Mouse (Mus musculus) liver, postnatal 0 days (tissue): ENCODE measurements around the gene Setd1b.

Experiments used
- CTCF ChIP-seq: sonication (generic); IDR thresholded peaks from 2 replicates; pipeline ENCODE4 v1.5.1; 2016; ENCODE audit warnings: antibody characterized with exemption, low read depth
- EP300 ChIP-seq: IDR thresholded peaks from 2 replicates; pipeline ENCODE4 v1.6.1; 2016; ENCODE audit warnings: antibody characterized with exemption, low read depth, mild to moderate bottlenecking

- TF ChIP-seq CTCF (no peak), EP300 (no peak)
Observed at GRCm38 (mm10) chr5:123146357-123146756, 4.4 kb downstream of the Setd1b start.
